Mouse (Mus musculus) B cell, adult (primary cell): ENCODE measurements around the gene Mroh9. TPM values are rescaled to one million over a fixed set of nuclear protein-coding genes. Genes with fewer than 3 reads are reported as not detected.

ENCODE experiments used
- total RNA-seq: library from RNA; stranded (reverse); gene quantifications from 4 replicates; pipeline ENCODE4 v1.2.4, GENCODE M21; 2023; ENCODE audit not compliant: inconsistent age

Mroh9 gene
- not detected in 4 replicates for total RNA-seq

GRCm38 (mm10) chr1:163085570-163085969 lies at the start of gene Mroh9:
TSS of gene Mroh9 (minus strand) at chr1:163085670.

GRCm38 (mm10) chr1:162984428-162984827 lies 101.0 kb downstream of the Mroh9 start, which contains the start of gene Fmo3:
TSS of gene Fmo3 (minus strand) at chr1:162984528.

Other genes starting within 250 kb of the Mroh9 start
- gene Fmo1, start 219.1 kb downstream of the Mroh9 start, total RNA-seq = not detected in 4 replicates
- gene Fmo2, start 186.9 kb downstream of the Mroh9 start, total RNA-seq = not detected in 4 replicates
- gene Fmo6, start 148.2 kb downstream of the Mroh9 start, total RNA-seq = not detected in 4 replicates
- gene Fmo3, start 101.1 kb downstream of the Mroh9 start, total RNA-seq = not detected in 4 replicates
- not detected in 4 replicates for gene Prrx1, start 228.0 kb upstream of the Mroh9 start, total RNA-seq